Mouse (Mus musculus) CH12.LX (cell line): ENCODE results near the gene Klre1. TPM values are rescaled to one million over a fixed set of nuclear protein-coding genes. Genes with fewer than 3 reads are reported as not detected.

ENCODE experiments used
- DNase-seq: peaks from one replicate; pipeline ENCODE4 v3.0.0-alpha.2; 2013; ENCODE audit errors: extremely low read depth
- H3K27ac ChIP-seq: 2 replicates; pipeline ENCODE4 v1.5.1; 2012; ENCODE audit warnings: low read depth, mild to moderate bottlenecking, control low read depth, moderate library complexity; ENCODE audit not compliant: insufficient read depth
- H3K27me3 ChIP-seq: replicated peaks from 2 replicates; pipeline ENCODE3; 2012; ENCODE audit warnings: inconsistent platforms
- H3K36me3 ChIP-seq, 2 experiments: replicated peaks in 1 of 2; 2 replicates each; pipeline versions ENCODE3 to v1.6.1; 2012; ENCODE audit warnings: inconsistent platforms in 1 of 2, low read length in 1 of 2, mild to moderate bottlenecking in 1 of 2, mixed read lengths in 1 of 2, moderate library complexity in 1 of 2; ENCODE audit not compliant: control insufficient read depth in 1 of 2, insufficient read depth in 1 of 2
- H3K4me1 ChIP-seq, 2 experiments: 2 replicates each; pipeline ENCODE4 v1.6.1; 2012; ENCODE audit warnings: inconsistent platforms in 1 of 2, moderate library complexity in 1 of 2; ENCODE audit not compliant: insufficient read depth in 2 of 2, control insufficient read depth in 1 of 2
- H3K4me2 ChIP-seq: 2 replicates; pipeline ENCODE4 v1.6.1; 2012; ENCODE audit warnings: low read depth, mild to moderate bottlenecking, control low read depth; ENCODE audit not compliant: poor library complexity, insufficient read depth, severe bottlenecking
- H3K4me3 ChIP-seq, 3 experiments: fragments of 150-350 bp in 1 of 3; sonication (generic) in 1 of 3; replicated peaks in 1 of 3; 2 replicates each; pipeline versions ENCODE3 to v1.5.1; 2011 to 2012; ENCODE audit warnings: low read depth in 2 of 3, low read length in 2 of 3, mild to moderate bottlenecking in 2 of 3, moderate library complexity in 2 of 3, control low read depth in 1 of 3, improper control_type of control experiment in 1 of 3, inconsistent platforms in 1 of 3, mixed read lengths in 1 of 3; ENCODE audit not compliant: poor library complexity in 1 of 3
- H3K79me2 ChIP-seq: replicated peaks from 2 replicates; pipeline ENCODE4 v1.6.1; 2012; ENCODE audit warnings: mild to moderate bottlenecking, moderate library complexity; ENCODE audit not compliant: control insufficient read depth, poor library complexity, insufficient read depth, severe bottlenecking; ENCODE audit errors: extremely low read depth
- H3K9ac ChIP-seq: 2 replicates; pipeline ENCODE4 v1.6.1; 2012; ENCODE audit warnings: low read depth, mild to moderate bottlenecking, control low read depth, moderate library complexity; ENCODE audit not compliant: insufficient read depth
- H3K9me3 ChIP-seq: replicated peaks from 2 replicates; pipeline ENCODE3; 2012; ENCODE audit warnings: low read length, inconsistent platforms, mixed read lengths
- BHLHE40 ChIP-seq: IDR thresholded peaks from 2 replicates; pipeline ENCODE4 v1.6.1; 2011; ENCODE audit warnings: mild to moderate bottlenecking, low read depth, low read length, improper control_type of control experiment
- CHD1 ChIP-seq: IDR thresholded peaks from 2 replicates; pipeline ENCODE4 v1.6.1; 2012; ENCODE audit warnings: low read depth, low read length, improper control_type of control experiment, inconsistent platforms
- CTCF ChIP-seq, 2 experiments: IDR thresholded peaks in 1 of 2; conservative IDR thresholded peaks in 1 of 2; 2 replicates each; pipeline ENCODE4 v1.5.1; 2011 to 2012; ENCODE audit warnings: low read depth in 2 of 2, low read length in 2 of 2, improper control_type of control experiment in 1 of 2, inconsistent platforms in 1 of 2, mild to moderate bottlenecking in 1 of 2, moderate library complexity in 1 of 2
- E2F4 ChIP-seq: IDR thresholded peaks from 2 replicates; pipeline ENCODE4 v1.6.1; 2011; ENCODE audit warnings: low read depth, low read length, improper control_type of control experiment; ENCODE audit not compliant: insufficient replicate concordance
- ELF1 ChIP-seq: IDR thresholded peaks from 2 replicates; pipeline ENCODE4 v1.6.1; 2014; ENCODE audit warnings: low read depth, mild to moderate bottlenecking, inconsistent platforms, low read length, improper control_type of control experiment
- EP300 ChIP-seq: IDR thresholded peaks from 2 replicates; pipeline ENCODE4 v1.6.1; 2011; ENCODE audit warnings: low read length, improper control_type of control experiment
- ETS1 ChIP-seq: conservative IDR thresholded peaks from 2 replicates; pipeline ENCODE4 v1.6.1; 2012; ENCODE audit warnings: low read depth, mild to moderate bottlenecking, inconsistent platforms, low read length, improper control_type of control experiment, moderate library complexity
- GABPA ChIP-seq: IDR thresholded peaks from 2 replicates; pipeline ENCODE4 v1.6.1; 2012; ENCODE audit warnings: low read depth, low read length, improper control_type of control experiment, inconsistent platforms; ENCODE audit not compliant: insufficient replicate concordance
- HCFC1 ChIP-seq: IDR thresholded peaks from 2 replicates; pipeline ENCODE4 v1.6.1; 2012; ENCODE audit warnings: low read depth, mild to moderate bottlenecking, inconsistent platforms, low read length, improper control_type of control experiment
- IRF4 ChIP-seq: IDR thresholded peaks from 2 replicates; pipeline ENCODE4 v1.6.1; 2014; ENCODE audit warnings: low read depth, mild to moderate bottlenecking, inconsistent platforms, low read length, improper control_type of control experiment
- JUND ChIP-seq: conservative IDR thresholded peaks from 2 replicates; pipeline ENCODE4 v1.6.1; 2011; ENCODE audit warnings: low read depth, low read length, improper control_type of control experiment
- KAT2A ChIP-seq: IDR thresholded peaks from 2 replicates; pipeline ENCODE4 v1.6.1; 2012; ENCODE audit warnings: low read length, improper control_type of control experiment, inconsistent platforms; ENCODE audit not compliant: insufficient replicate concordance
- MAFK ChIP-seq: IDR thresholded peaks from 2 replicates; pipeline ENCODE4 v1.6.1; 2011; ENCODE audit warnings: low read length, improper control_type of control experiment; ENCODE audit not compliant: insufficient replicate concordance
- MAZ ChIP-seq: IDR thresholded peaks from 2 replicates; pipeline ENCODE4 v1.6.1; 2012; ENCODE audit warnings: low read depth, mild to moderate bottlenecking, inconsistent platforms, low read length, improper control_type of control experiment, moderate library complexity
- MEF2A ChIP-seq: IDR thresholded peaks from 2 replicates; pipeline ENCODE4 v1.6.1; 2014; ENCODE audit warnings: low read depth, mild to moderate bottlenecking, inconsistent platforms, low read length, improper control_type of control experiment, borderline replicate concordance
- MXI1 ChIP-seq: IDR thresholded peaks from 2 replicates; pipeline ENCODE4 v1.6.1; 2011; ENCODE audit warnings: mild to moderate bottlenecking, low read depth, low read length, improper control_type of control experiment
- MYC ChIP-seq: IDR thresholded peaks from 2 replicates; pipeline ENCODE4 v1.6.1; 2011; ENCODE audit warnings: low read depth, mild to moderate bottlenecking, improper control_type of control experiment, low read length
- NELFE ChIP-seq: IDR thresholded peaks from 2 replicates; pipeline ENCODE4 v1.6.1; 2011; ENCODE audit warnings: low read depth, low read length, improper control_type of control experiment
- NRF1 ChIP-seq: IDR thresholded peaks from 2 replicates; pipeline ENCODE4 v1.6.1; 2014; ENCODE audit warnings: low read depth, mild to moderate bottlenecking, inconsistent platforms, low read length, improper control_type of control experiment, moderate library complexity
- PAX5 ChIP-seq: IDR thresholded peaks from 2 replicates; pipeline ENCODE4 v1.6.1; 2012; ENCODE audit warnings: low read length, inconsistent platforms, mixed read lengths
- RAD21 ChIP-seq: IDR thresholded peaks from 2 replicates; pipeline ENCODE4 v1.6.1; 2011; ENCODE audit warnings: low read depth, mild to moderate bottlenecking, low read length, improper control_type of control experiment, moderate library complexity
- SIN3A ChIP-seq: IDR thresholded peaks from 2 replicates; pipeline ENCODE4 v1.6.1; 2012; ENCODE audit warnings: low read length, improper control_type of control experiment, inconsistent platforms
- SMC3 ChIP-seq: IDR thresholded peaks from 2 replicates; pipeline ENCODE4 v1.6.1; 2011; ENCODE audit warnings: low read depth, low read length, improper control_type of control experiment
- TBP ChIP-seq: conservative IDR thresholded peaks from 2 replicates; pipeline ENCODE4 v1.6.1; 2011; ENCODE audit warnings: low read depth, low read length, improper control_type of control experiment
- TCF12 ChIP-seq: IDR thresholded peaks from 2 replicates; pipeline ENCODE4 v1.6.1; 2014; ENCODE audit warnings: low read depth, mild to moderate bottlenecking, inconsistent platforms, low read length, improper control_type of control experiment
- UBTF ChIP-seq: IDR thresholded peaks from 2 replicates; pipeline ENCODE4 v1.6.1; 2012; ENCODE audit warnings: low read depth, mild to moderate bottlenecking, inconsistent platforms, low read length, improper control_type of control experiment, moderate library complexity
- USF1 ChIP-seq: IDR thresholded peaks from 2 replicates; pipeline ENCODE4 v1.6.1; 2014; ENCODE audit warnings: low read depth, mild to moderate bottlenecking, inconsistent platforms, low read length, improper control_type of control experiment
- USF2 ChIP-seq: conservative IDR thresholded peaks from 2 replicates; pipeline ENCODE4 v1.6.1; 2011; ENCODE audit warnings: low read depth, low read length, improper control_type of control experiment
- ZC3H11A ChIP-seq: IDR thresholded peaks from 2 replicates; pipeline ENCODE4 v1.6.1; 2012; ENCODE audit warnings: low read depth, mild to moderate bottlenecking, inconsistent platforms, low read length, improper control_type of control experiment
- ZKSCAN1 ChIP-seq: IDR thresholded peaks from 2 replicates; pipeline ENCODE4 v1.6.1; 2012; ENCODE audit warnings: low read depth, inconsistent platforms, low read length, improper control_type of control experiment, borderline replicate concordance
- ZMIZ1 ChIP-seq: IDR thresholded peaks from 2 replicates; pipeline ENCODE4 v1.6.1; 2012; ENCODE audit warnings: low read depth, mild to moderate bottlenecking, inconsistent platforms, low read length, improper control_type of control experiment
- ZNF384 ChIP-seq: IDR thresholded peaks from 2 replicates; pipeline ENCODE4 v1.6.1; 2012; ENCODE audit warnings: low read depth, low read length, improper control_type of control experiment, inconsistent platforms
- dilution Hi-C: fragments of 300-500 bp; cut with MboI; formaldehyde crosslinking; loops from 2 replicates; pipeline ENCODE4 v1.14.3; 2020; ENCODE audit warnings: low sequenced_read_pairs; ENCODE audit not compliant: extremely low pct_unique_long_range_greater_than_20kb, extremely low pct_ligation_motif_present
- in situ Hi-C: fragments of 300-500 bp; cut with MboI; formaldehyde crosslinking; loops from 3 replicates; pipeline ENCODE4 v1.14.3; 2019; ENCODE audit warnings: low sequenced_read_pairs, low pct_ligation_motif_present, low pct_unique_long_range_greater_than_20kb, mixed read lengths
- polyA plus RNA-seq: library from polyadenylated mRNA; unstranded; fragments of >175 nt; gene quantifications from 2 replicates; pipeline ENCODE4 v1.2.1, GENCODE M21; 2012; ENCODE audit warnings: low read depth; ENCODE audit not compliant: insufficient read length
- total RNA-seq, 2 experiments: library from RNA; depleted of rRNA; stranded (reverse); fragments of 300-350 nt in 1 of 2; fragments of >200 nt in 1 of 2; gene quantifications; 2 replicates each; pipeline ENCODE4 v1.2.3; 2012 to 2014

Klre1 gene
- total and polyA plus RNA-seq, 3 experiments, result not detected

- H3K27ac ChIP-seq, result no peak overlapping the region
- H3K79me2 ChIP-seq, result no peaks in the 10 kb centered on the region
- no peaks in the 10 kb centered on the region for H3K4me1 ChIP-seq
- no peaks in the 10 kb centered on the region for H3K27me3 ChIP-seq
- H3K4me2 ChIP-seq, result no peak overlapping the region; the same call in 1 of the 2 replicates
- H3K9me3 ChIP-seq, result no peaks in the 10 kb centered on the region
- DNase-seq, result no peak
- dilution Hi-C loops, result no loop called here
- TF ChIP-seq IRF4 (no peak), MEF2A (no peak), TCF12 (no peak), ZNF384 (no peak), NELFE (no peak), ETS1 (no peak), JUND (no peak), MYC (no peak), ZKSCAN1 (no peak), UBTF (no peak), USF2 (no peak), HCFC1 (no peak), CTCF (conservative IDR thresholded peaks at IDR 0.05 in 1 of 2, IDR thresholded peaks at IDR 0.05 in 1 of 2; ENCODE audit: low read depth in 2 of 2, low read length in 2 of 2) (peak in 1 of 2 experiments; percentile 70; a peak in 2 of 4 replicates), PAX5 (no peak), ELF1 (no peak), ZC3H11A (0 out of 2 replicates have a peak, but pooled peaks have one; percentile 6), SMC3 (peak; percentile 47), SIN3A (no peak), KAT2A (no peak), USF1 (no peak), MXI1 (no peak), TBP (no peak), MAZ (no peak), CHD1 (no peak), BHLHE40 (no peak), E2F4 (no peak), NRF1 (no peak), RAD21 (peak; percentile 88), ZMIZ1 (no peak), EP300 (no peak), MAFK (no peak), GABPA (no peak)
- in situ Hi-C loops, result loop anchor here (25.0 kb wide), 1 partner anchor 1787 kb away; the partner anchor contains the start of gene Styk1
- no peak overlapping the region for H3K9ac ChIP-seq
- H3K36me3 ChIP-seq, result no peaks in the 10 kb centered on the region
- no peak overlapping the region for H3K4me3 ChIP-seq
Measured at GRCm38 (mm10) chr6:129575315-129575714, 2.4 kb upstream of the Klre1 start.
